Mouse (Mus musculus) stomach, embryonic 15.5 days (tissue): ENCODE data around the gene Oas1e. TPM values are rescaled to one million over a fixed set of nuclear protein-coding genes. Genes with fewer than 3 reads are reported as not detected.
"Not testable (repeated sequence)": the region's sequence is repeated elsewhere in the genome, so short reads cannot be mapped to it uniquely, and the experiment has no call there.

Source experiments
- ATAC-seq: fragments of 200-750 bp; cut with Nextera tagmentation; 2 replicates; pipeline ENCODE4 v1.8.0; 2017; ENCODE audit warnings: low read depth, moderate number of reproducible peaks, moderate TSS enrichment; ENCODE audit not compliant: insufficient read depth, low FRiP score
- H3K27ac ChIP-seq: fragments of 300-500 bp; sonication (generic); 2 replicates; pipeline ENCODE4 v1.5.1; 2015; ENCODE audit warnings: mild to moderate bottlenecking, inconsistent platforms
- H3K27me3 ChIP-seq: fragments of 300-500 bp; sonication (generic); replicated peaks from 2 replicates; pipeline ENCODE4 v1.6.1; 2015; ENCODE audit warnings: inconsistent platforms
- H3K36me3 ChIP-seq: fragments of 300-500 bp; sonication (generic); 2 replicates; pipeline ENCODE4 v1.6.1; 2015; ENCODE audit warnings: inconsistent platforms
- H3K4me1 ChIP-seq: fragments of 300-500 bp; sonication (generic); 2 replicates; pipeline ENCODE4 v1.6.1; 2015; ENCODE audit warnings: inconsistent platforms
- H3K4me2 ChIP-seq: fragments of 300-500 bp; sonication (generic); 2 replicates; pipeline ENCODE4 v1.6.1; 2015; ENCODE audit warnings: mild to moderate bottlenecking, inconsistent platforms
- H3K4me3 ChIP-seq: fragments of 300-500 bp; sonication (generic); replicated peaks from 2 replicates; pipeline ENCODE4 v1.5.1; 2015; ENCODE audit warnings: inconsistent platforms
- H3K9ac ChIP-seq: fragments of 300-500 bp; sonication (generic); 2 replicates; pipeline ENCODE4 v1.6.1; 2015; ENCODE audit warnings: inconsistent platforms
- H3K9me3 ChIP-seq: fragments of 300-500 bp; sonication (generic); 2 replicates; pipeline ENCODE4 v1.6.1; 2016; ENCODE audit warnings: inconsistent platforms
- WGBS: fragments of 180-500 bp; shearing (Covaris S2); methylation state at CpG from one replicate; pipeline ENCODE4 v1.1.7; 2015; 5-methylcytosine and 5-hydroxymethylcytosine counted together
- polyA plus RNA-seq: library from polyadenylated mRNA; unstranded; fragments of >200 nt; fragmentation: Nextera tagmentation; extraction: Ambion mirVana; gene quantifications from 2 replicates; pipeline ENCODE4 v1.2.1, GENCODE M21; 2015

Oas1e gene
- not detected in 2 replicates for polyA plus RNA-seq

GRCm38 (mm10) chr5:120795480-120796034, at the start of gene Oas1e:
Gene Oas1e (minus strand): TSS chr5:120795530.
- not testable (repeated sequence) for H3K4me2 ChIP-seq, H3K4me1 ChIP-seq, H3K27ac ChIP-seq, ATAC-seq, H3K27me3 ChIP-seq, H3K4me3 ChIP-seq, H3K9me3 ChIP-seq, H3K9ac ChIP-seq, H3K36me3 ChIP-seq
- WGBS: 54% methylated on average over 9 of the region's 9 CpGs

DNA sequence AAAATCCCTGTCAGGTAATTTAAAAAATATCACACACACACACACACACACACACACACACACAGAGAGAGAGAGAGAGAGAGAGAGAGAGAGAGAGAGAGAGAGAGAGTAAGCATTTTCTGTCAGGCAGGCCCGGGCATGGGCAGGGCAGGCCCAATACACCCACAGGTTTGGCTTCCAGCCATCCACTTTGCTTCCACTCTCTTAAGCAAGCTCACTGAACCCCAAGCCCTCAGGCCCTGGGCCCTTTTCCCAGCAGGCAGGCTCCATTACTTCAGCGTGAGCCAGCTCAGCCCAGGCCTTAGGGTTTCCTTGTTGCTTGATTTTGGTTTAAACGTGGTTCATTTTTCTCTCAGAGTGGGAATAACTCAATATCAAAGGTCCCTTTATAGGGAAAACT, 49.4 kb upstream of the Oas1e start:
- H3K4me1 ChIP-seq: no peaks in the 10 kb centered on the region
- ATAC-seq: peak; percentile 58; the same call in 1 of the 2 replicates
- H3K9me3 ChIP-seq: no peaks in the 10 kb centered on the region
- H3K4me2 ChIP-seq: no peak overlapping the region
- H3K9ac ChIP-seq: no peak overlapping the region
- no peaks in the 10 kb centered on the region for H3K27me3 ChIP-seq
- no peaks in the 10 kb centered on the region for H3K36me3 ChIP-seq
- H3K4me3 ChIP-seq: no peak overlapping the region
- H3K27ac ChIP-seq: no peak overlapping the region
- 59% methylated on average over 3 of the region's 3 CpGs for WGBS

- no peak overlapping the region for H3K27ac ChIP-seq
- WGBS: 7% methylated on average over 8 of the region's 8 CpGs
- no peak overlapping the region for H3K4me2 ChIP-seq
- H3K9me3 ChIP-seq: no peaks in the 10 kb centered on the region
- no peak for ATAC-seq
- H3K9ac ChIP-seq: no peak overlapping the region
- no peaks in the 10 kb centered on the region for H3K27me3 ChIP-seq
- no peaks in the 10 kb centered on the region for H3K4me1 ChIP-seq
- no peaks in the 10 kb centered on the region for H3K36me3 ChIP-seq
- H3K4me3 ChIP-seq: no peak overlapping the region
Measured at GRCm38 (mm10) chr5:120836731-120837585, 41.6 kb upstream of the Oas1e start.

DNA sequence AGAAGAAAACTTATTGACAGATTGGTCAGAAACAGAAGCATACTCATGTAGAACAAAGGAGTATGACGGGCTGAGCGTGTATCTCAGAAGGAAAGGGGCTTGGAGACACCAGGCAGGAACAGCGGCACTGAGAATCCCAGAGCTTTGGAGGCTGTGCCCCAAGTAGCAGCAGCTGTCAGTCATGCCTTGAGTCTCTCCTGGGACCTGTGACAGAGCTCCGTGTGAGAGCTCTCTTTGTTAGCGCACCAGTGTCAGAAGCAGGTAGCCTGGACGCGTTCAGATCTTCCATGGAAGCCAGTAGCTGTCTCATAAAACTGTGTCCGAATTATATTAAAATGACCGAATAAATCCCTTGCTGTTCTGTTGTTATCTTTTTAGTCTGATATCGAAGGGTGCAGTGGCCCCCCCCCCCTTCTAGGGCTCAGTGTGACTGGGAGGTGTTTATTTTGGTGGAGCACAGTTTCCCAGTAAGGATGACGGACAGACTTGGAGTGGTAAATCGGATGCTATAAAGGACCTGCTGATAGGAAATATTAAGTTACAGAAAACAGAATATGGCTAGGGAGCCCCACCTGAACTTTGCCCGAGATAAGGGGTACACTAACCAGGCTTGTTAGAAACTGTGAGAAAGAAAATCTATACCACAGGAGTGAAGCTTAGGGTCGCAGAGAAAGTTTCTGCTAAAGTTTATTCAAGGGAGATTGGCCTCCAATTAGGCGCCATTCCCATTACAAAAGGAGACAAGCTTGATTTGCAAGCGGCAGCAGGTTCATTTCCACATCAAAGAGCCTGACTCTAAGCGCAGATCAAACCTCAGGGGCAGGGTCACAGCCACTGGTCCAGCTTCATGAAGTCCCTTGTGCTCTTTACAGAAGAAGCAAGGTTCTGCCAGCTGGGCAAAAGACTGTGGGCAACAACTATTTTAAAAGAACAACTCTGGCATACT, 38.3 kb upstream of the Oas1e start:
- Histone ChIP-seq H3K4me1 (no peaks in the 10 kb centered on the region), H3K9ac (no peak overlapping the region), H3K4me3 (no peak overlapping the region), H3K4me2 (no peak overlapping the region), H3K27me3 (no peaks in the 10 kb centered on the region), H3K9me3 (no peaks in the 10 kb centered on the region), H3K27ac (no peak overlapping the region), H3K36me3 (no peaks in the 10 kb centered on the region)
- no peak for ATAC-seq
- 13% methylated on average over 17 of the region's 17 CpGs for WGBS

DNA sequence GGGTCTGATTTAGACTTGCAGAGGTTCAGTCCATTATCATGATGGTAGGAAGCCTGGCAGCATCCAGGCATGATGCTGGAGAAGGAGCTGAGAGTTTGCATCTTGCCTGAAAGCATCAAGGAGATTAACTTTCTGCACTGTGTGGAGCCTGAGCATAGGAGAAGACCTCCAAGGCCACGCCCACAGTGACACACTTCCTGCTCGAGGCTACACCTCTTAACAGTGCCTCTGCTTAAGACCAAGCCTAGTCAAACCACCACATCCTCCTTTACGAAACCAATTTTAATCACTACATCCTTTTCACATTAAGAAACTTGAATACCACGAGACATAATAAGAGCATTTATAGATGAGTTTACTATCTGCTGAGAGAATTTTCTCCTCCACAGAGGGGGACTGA, 35.7 kb upstream of the Oas1e start:
- 69% methylated on average over 4 of the region's 4 CpGs for WGBS
- H3K4me2 ChIP-seq: no peak overlapping the region
- no peak overlapping the region for H3K27ac ChIP-seq
- H3K4me3 ChIP-seq: no peak overlapping the region
- no peaks in the 10 kb centered on the region for H3K4me1 ChIP-seq
- H3K9me3 ChIP-seq: no peaks in the 10 kb centered on the region
- H3K36me3 ChIP-seq: no peaks in the 10 kb centered on the region
- no peak overlapping the region for H3K9ac ChIP-seq
- H3K27me3 ChIP-seq: no peaks in the 10 kb centered on the region
- ATAC-seq: no peak

GRCm38 (mm10) chr5:120818999-120819398, 23.7 kb upstream of the Oas1e start:
- no peak overlapping the region for H3K4me2 ChIP-seq
- H3K27ac ChIP-seq: no peak overlapping the region
- ATAC-seq: no peak
- H3K36me3 ChIP-seq: no peaks in the 10 kb centered on the region
- H3K9ac ChIP-seq: no peak overlapping the region
- no peaks in the 10 kb centered on the region for H3K27me3 ChIP-seq
- no peaks in the 10 kb centered on the region for H3K9me3 ChIP-seq
- no peaks in the 10 kb centered on the region for H3K4me1 ChIP-seq
- H3K4me3 ChIP-seq: no peak overlapping the region

DNA sequence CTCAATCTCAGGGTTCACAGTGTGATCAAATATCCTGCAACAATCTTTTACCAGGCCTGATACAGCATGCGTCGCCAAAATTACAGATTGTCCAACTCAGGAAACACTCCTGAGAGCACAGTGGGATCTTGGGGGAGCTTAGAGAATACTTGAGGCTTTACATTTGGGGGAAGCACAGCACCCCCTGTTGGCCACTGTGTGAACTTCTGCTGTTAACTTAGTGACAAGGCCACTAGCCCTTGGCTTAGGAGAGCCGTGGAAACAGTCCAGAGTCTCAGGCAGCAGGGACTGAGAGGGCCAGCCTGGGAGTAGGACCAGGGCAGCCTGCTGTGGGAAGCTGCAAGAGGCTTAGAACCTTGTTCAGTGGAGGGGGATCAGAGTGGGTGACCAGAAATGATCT, 20.6 kb upstream of the Oas1e start:
- H3K9ac ChIP-seq: no peak overlapping the region
- H3K27me3 ChIP-seq: no peaks in the 10 kb centered on the region
- no peak overlapping the region for H3K4me3 ChIP-seq
- no peak overlapping the region for H3K4me2 ChIP-seq
- no peaks in the 10 kb centered on the region for H3K9me3 ChIP-seq
- WGBS: 58% methylated on average over 3 of the region's 3 CpGs
- H3K27ac ChIP-seq: no peak overlapping the region
- no peak for ATAC-seq
- no peaks in the 10 kb centered on the region; the same call in 1 of the 2 replicates for H3K4me1 ChIP-seq
- no peaks in the 10 kb centered on the region for H3K36me3 ChIP-seq

- Histone ChIP-seq H3K4me1 (no peaks in the 10 kb centered on the region; the same call in 1 of the 2 replicates), H3K27ac (no peak overlapping the region), H3K27me3 (no peaks in the 10 kb centered on the region), H3K9me3 (no peaks in the 10 kb centered on the region), H3K4me2 (peak overlapping the region; percentile 67), H3K4me3 (peak overlapping the region; percentile 44), H3K36me3 (no peaks in the 10 kb centered on the region), H3K9ac (no peak overlapping the region)
- WGBS: 70% methylated on average over 6 of the region's 6 CpGs
- ATAC-seq: no peak
Measured at GRCm38 (mm10) chr5:120813023-120813422, 17.7 kb upstream of the Oas1e start.

- WGBS: 3% methylated on average over 18 of the region's 18 CpGs
- Histone ChIP-seq H3K4me2 (peak within 1 kb of the TSS; percentile 67), H3K27me3 (no peaks in the 10 kb centered on the region), H3K9me3 (no peaks in the 10 kb centered on the region), H3K9ac (peak within 1 kb of the TSS; percentile 34; the same call in 1 of the 2 replicates), H3K36me3 (no peaks in the 10 kb centered on the region), H3K4me1 (no peaks in the 10 kb centered on the region; the same call in 1 of the 2 replicates), H3K27ac (peak within 1 kb of the TSS; percentile 83), H3K4me3 (peak within 1 kb of the TSS; percentile 44)
- ATAC-seq: peak; percentile 86
Measured at GRCm38 (mm10) chr5:120811951-120812819, 16.9 kb upstream of the Oas1e start, which contains the start of gene Oas1c. Gene Oas1c (minus strand): TSS chr5:120812514.

DNA sequence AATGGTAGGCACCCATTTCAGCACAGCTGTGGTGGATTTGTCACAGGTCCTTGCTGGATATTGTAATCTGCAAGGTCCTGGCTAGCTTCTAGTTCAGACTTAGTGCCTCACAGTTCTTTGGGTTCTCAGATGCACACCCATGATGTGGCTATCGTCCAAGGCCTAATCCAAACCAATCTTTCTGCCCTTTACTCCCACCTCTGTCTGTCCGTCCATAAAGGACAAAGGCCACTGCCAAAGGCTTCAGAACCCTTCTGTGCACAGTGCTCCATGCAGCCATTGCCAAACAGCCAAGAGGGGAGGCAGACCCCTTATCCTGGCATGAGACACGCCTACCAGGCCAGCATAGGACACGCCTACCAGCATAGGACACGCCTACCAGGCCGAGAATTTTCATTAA, 13.8 kb upstream of the Oas1e start:
- ATAC-seq: no peak
- H3K4me3 ChIP-seq: no peak overlapping the region
- no peak overlapping the region for H3K27ac ChIP-seq
- H3K9me3 ChIP-seq: no peaks in the 10 kb centered on the region
- H3K9ac ChIP-seq: no peak overlapping the region
- H3K36me3 ChIP-seq: no peaks in the 10 kb centered on the region
- H3K4me1 ChIP-seq: no peaks in the 10 kb centered on the region; the same call in 1 of the 2 replicates
- WGBS: 43% methylated on average over 6 of the region's 6 CpGs
- no peaks in the 10 kb centered on the region for H3K27me3 ChIP-seq
- no peak overlapping the region for H3K4me2 ChIP-seq

DNA sequence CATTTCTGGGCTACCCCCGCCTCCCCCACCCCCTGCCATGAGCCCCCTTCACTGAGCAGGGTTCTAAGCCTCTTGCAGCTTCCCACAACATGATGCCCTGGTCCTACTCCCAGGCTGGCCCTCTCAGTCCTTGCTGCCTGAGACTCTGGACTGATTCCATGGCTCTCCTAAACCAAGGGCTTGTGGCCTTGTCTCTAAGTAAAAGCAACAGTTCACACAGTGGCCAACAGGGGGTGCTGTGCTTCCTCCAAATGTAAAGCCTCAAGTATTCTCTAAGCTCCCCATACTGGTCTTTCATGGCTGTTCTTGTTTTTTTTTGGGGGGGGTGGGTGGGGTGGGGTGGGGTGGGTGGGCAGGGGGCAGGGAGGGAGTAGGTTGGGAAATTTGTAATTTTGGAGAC, 11.1 kb upstream of the Oas1e start:
- Histone ChIP-seq H3K4me1 (no peaks in the 10 kb centered on the region), H3K27me3 (no peaks in the 10 kb centered on the region), H3K4me3 (no peak overlapping the region), H3K9me3 (no peaks in the 10 kb centered on the region), H3K36me3 (no peaks in the 10 kb centered on the region), H3K27ac (no peak overlapping the region), H3K9ac (no peak overlapping the region), H3K4me2 (no peak overlapping the region)
- ATAC-seq: no peak
- WGBS: 86% methylated on average over 1 of the region's 1 CpGs
